Mouse (Mus musculus) urinary bladder, postnatal 10 days (tissue): ENCODE measurements around the gene Inka2.

Source experiments
- DNase-seq: peaks from one replicate; pipeline ENCODE4 v3.0.0; 2022; ENCODE audit warnings: low spot score

Gene Inka2

GRCm38 (mm10) chr3:105722510-105722909 lies 18.1 kb downstream of the Inka2 start:
- no peak for DNase-seq

- no peak for DNase-seq
Measured at GRCm38 (mm10) chr3:105726037-105726436, 21.6 kb downstream of the Inka2 start.

- no peak for DNase-seq
Measured at GRCm38 (mm10) chr3:105732360-105732759, 28.0 kb downstream of the Inka2 start.

- DNase-seq: no peak
Measured at GRCm38 (mm10) chr3:105733538-105733937, 29.1 kb downstream of the Inka2 start.

GRCm38 (mm10) chr3:105735285-105735684 lies 30.9 kb downstream of the Inka2 start:
- DNase-seq: no peak

- no peak for DNase-seq
Measured at GRCm38 (mm10) chr3:105736148-105736547, 31.7 kb downstream of the Inka2 start.

- no peak for DNase-seq
Measured at GRCm38 (mm10) chr3:105737070-105737469, 32.7 kb downstream of the Inka2 start.

GRCm38 (mm10) chr3:105737666-105738065 lies 33.3 kb downstream of the Inka2 start:
- no peak for DNase-seq

GRCm38 (mm10) chr3:105746542-105746941 lies 42.1 kb downstream of the Inka2 start:
- DNase-seq: no peak

- DNase-seq: no peak
Measured at GRCm38 (mm10) chr3:105750810-105751209, 46.4 kb downstream of the Inka2 start.

- no peak for DNase-seq
Measured at GRCm38 (mm10) chr3:105754184-105754583, 49.8 kb downstream of the Inka2 start.

GRCm38 (mm10) chr3:105755123-105755522 lies 50.7 kb downstream of the Inka2 start:
- no peak for DNase-seq

GRCm38 (mm10) chr3:105756505-105756904 lies 52.1 kb downstream of the Inka2 start:
- DNase-seq: no peak

GRCm38 (mm10) chr3:105757323-105758083 lies 53.1 kb downstream of the Inka2 start:
- DNase-seq: no peak

GRCm38 (mm10) chr3:105758098-105758497 lies 53.7 kb downstream of the Inka2 start:
- no peak for DNase-seq

GRCm38 (mm10) chr3:105758658-105759057 lies 54.3 kb downstream of the Inka2 start:
- no peak for DNase-seq

- no peak for DNase-seq
Measured at GRCm38 (mm10) chr3:105760063-105760462, 55.7 kb downstream of the Inka2 start.

GRCm38 (mm10) chr3:105763132-105763851 lies 58.9 kb downstream of the Inka2 start:
- DNase-seq: no peak

- DNase-seq: no peak
Measured at GRCm38 (mm10) chr3:105768529-105768928, 64.1 kb downstream of the Inka2 start.

GRCm38 (mm10) chr3:105769380-105769779 lies 65.0 kb downstream of the Inka2 start:
- no peak for DNase-seq
